Mouse (Mus musculus) lung, postnatal 25 days (tissue): ENCODE data around the gene Mga.

Experiments
- DNase-seq: peaks from one replicate; pipeline ENCODE4 v3.0.0; 2022; ENCODE audit warnings: low spot score

Gene Mga

GRCm38 (mm10) chr2:119897090-119897732 is at the start of gene Mga:
TSS of gene Mga (plus strand) at chr2:119897228.
- peak; percentile 97 for DNase-seq

DNA sequence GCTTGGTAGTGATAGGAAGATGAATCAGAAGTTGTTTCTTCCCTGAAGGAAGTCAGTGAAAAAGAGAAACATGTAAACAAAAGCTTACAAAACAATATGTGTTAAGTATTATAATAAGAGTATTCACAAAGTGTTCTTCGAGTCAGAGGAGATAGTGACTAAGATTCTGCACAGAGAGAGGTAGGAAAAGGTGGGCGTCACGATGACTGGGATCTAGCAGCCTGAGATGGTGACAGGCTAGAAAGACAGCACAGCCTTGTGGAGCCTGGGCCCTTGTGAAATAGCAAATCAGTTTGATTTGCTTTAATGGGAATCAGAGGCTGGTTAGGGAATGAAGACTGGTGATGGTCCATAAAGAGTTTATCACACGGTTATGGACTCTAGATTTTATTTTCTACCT is 43.2 kb upstream of the Mga start:
- no peak for DNase-seq

DNA sequence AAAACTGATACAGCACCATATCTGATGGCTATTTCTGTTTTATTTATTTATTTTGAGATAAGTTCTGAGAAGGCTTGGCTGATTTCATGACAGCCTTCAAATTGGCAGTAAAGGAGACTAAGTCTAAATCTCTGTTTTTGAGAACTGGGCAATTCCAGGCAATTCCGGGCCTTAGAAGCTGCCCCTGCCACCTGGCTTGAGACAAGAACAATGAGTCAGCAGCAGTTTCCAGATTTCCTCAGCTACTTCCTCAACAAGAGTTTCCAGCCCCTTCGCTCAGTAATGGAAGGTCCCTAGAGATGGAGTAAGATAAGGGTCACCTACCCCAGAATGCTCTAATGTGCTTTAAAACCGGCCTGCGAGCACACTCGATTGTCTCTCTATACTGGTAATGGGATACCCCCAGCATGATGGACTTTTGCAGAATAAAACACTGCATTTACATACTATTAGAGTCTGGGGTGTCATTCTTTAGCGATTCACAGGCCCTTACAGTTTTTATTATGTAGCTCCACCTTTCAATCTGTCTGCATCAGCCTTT is 41.6 kb upstream of the Mga start:
- DNase-seq = no peak

DNA sequence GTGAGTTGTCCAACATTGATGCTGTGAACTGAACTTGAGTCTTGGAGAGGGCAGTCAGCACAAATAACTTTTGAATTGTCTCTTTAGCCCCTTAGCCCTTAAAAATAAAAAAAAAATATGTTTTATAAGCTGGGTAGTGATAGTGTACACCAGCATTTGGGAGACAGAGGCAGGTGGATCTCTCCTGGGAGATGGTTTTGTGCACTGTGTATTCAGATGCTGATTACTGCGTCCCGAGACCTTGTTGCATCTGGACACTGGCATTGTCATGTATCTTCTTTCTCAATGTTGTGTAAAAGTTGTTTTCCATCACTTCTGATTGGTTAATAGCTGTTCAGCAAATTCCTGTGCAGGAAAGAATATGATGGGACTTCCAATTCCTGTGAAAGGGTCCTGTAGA is 39.7 kb upstream of the Mga start:
- DNase-seq = no peak

DNA sequence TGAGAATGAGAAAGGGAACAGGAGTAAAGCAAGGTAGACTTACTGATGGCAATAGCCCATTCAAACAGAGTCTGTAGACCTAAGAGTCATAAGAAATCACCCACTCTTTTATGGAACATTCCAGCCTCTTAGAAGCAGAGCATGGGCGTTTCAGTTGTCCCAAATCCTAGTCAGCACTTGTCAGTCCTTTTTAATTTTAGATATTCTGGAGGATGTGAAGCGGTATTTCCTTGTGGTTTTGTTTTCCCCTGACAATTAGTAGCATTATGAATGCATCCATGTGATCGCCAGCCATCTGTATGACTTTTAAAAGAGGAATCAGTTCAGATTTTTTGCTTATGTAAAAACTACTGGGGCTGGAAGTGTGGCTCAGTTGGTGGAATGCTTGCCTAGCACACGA is 32.5 kb upstream of the Mga start:
- no peak for DNase-seq

DNA sequence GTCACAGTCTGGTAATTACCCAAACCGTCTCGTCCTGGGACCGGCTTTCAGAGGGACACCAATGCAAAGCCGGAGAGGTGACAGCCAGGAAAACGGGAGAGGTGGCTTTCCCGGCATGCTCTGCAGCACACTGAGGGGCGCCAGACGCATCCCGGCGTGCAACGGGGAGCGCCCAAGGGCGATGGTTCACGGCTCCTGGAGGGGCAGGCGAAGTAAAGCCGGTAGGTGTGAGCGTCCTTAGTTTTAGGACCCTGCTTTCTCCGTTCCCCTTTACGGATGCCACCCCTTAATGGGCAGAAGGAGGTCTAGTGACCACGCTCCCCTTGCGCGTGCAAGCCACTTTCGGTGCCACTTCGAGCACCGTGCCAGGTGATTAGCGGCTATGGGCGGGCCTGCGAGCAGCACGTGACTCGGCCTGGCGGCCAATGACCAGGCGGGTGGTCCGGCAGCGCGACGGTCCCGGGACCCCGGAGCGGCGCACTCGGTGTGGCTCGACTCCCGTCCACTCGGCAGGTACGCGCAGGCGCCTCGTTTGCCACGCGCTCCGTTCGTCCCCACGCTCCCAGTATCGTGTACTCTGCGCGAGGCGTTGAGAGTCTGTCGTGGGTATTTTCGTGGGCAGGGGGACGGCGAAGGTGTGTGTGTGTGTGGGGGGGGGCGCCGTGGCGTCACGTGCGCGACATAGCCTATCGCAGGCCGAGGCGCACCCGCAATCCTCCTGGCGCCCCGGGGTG is 24.5 kb upstream of the Mga start:
- peak; percentile 52 for DNase-seq

- peak; percentile 75 for DNase-seq
Observed at GRCm38 (mm10) chr2:119873105-119873464, 23.9 kb upstream of the Mga start.

GRCm38 (mm10) chr2:119875981-119876380 is 21.0 kb upstream of the Mga start:
- no peak for DNase-seq

DNA sequence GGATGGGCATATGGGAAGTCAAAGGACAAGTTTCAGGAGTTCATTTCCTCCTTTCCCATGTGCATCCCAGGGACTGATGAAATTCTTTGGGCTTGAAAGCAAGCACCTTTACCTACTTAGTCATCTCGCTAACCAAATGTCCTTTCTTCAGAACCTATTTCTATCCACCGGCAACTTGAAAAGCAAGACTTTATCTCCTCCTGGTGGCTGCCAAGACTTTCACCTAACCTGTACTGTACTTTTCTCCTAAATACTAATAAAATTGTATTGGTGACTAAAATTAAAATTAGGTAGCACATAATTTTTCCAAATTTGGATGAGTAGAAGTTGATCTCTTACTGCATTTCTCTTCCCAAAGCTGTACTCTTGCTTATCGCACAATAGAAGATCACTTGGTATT is 9.8 kb upstream of the Mga start:
- no peak for DNase-seq

DNA sequence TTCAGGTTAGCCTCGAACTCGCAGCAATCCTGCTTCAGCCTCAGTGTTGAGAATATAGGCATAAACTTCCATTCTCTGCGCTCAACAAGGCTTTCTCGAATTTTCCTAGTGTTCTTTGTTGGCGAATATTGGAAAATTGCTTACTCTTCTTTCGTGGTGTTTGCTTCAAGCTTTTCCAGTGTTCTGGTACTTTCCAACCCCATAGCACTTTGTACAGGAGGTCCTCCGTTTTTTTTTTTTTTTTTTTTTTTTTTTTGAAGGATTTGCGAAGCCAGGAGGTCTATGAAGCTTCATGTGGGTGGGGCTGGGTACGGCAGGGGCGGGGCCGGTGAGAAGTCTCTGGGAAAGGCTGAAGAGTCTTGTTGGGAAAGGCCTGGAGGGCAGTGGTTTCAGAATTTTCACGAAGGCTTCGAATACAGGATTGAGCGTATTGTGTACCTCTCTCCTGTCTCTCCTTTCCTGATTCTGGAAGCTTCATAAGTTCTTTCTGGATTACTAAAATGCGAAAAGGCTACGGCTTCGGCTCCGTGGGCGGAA is 407 bp upstream of the Mga start:
- DNase-seq = no peak

DNA sequence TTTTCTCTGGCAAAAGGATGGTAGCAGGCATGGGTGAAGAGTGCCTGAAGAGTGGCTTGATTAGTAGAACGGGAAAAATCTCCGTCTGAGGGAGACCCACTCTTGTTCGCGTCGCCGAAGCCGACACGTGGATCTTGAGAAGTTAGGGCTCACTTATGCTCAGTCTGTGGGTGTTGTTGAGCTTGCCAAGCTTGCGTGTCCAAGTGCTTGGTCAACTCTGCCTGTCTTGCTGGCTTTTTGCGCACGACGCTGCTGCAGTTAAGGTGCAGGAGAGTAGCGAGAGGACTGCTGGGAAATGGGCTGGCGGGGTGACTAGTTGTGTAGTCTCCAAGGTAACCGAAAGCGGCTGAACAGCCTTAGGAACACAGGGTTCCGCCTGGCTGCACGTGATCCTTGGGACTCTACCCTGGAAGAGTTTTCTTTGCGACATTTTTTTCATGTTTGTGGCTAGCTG is 1.1 kb downstream of the Mga start:
- DNase-seq = peak; percentile 92

- DNase-seq = no peak
Observed at GRCm38 (mm10) chr2:119916007-119916406, 19.0 kb downstream of the Mga start.

GRCm38 (mm10) chr2:119917631-119918369 is 20.8 kb downstream of the Mga start:
- DNase-seq = no peak

- DNase-seq = peak; percentile 69
Observed at GRCm38 (mm10) chr2:119970571-119970970, 73.5 kb downstream of the Mga start.

DNA sequence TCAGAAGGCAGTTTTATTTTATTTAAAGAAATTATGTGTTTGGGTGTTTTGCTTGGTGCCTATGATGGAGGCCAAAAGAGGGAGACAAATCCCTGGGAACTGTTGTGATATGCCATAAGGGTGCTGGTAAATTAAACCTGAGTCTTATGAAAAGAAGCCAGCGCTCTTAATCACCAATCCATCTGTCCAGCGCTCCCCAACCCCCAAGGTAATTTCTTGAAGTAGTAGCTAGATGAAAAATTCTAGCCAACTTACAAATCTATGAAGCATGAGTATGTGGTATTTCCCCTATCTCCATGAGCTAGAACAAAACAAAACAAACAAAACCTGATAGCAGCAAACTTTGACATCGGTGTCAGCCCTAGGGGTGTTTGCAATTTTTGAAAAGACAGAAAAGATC is 74.3 kb downstream of the Mga start:
- no peak for DNase-seq

- DNase-seq = peak; percentile 97
Observed at GRCm38 (mm10) chr2:119971837-119972536, 75.0 kb downstream of the Mga start.

DNA sequence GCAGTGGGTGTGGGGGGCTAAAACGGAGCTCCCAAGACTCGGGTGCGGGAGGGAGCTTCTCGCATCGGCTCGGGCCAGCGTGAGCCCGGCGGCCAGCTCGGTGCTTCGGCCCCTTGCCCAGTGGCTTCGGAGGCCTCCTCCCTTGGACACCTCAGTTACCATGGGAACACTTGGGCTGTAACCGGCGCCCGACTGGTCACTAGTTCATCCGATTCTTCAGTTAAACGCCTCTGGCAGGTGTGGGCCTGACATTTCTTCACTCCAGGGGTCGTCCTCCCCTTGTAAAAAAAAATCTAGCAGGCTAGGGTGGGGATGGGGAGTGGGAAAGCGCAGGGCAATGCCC is 75.5 kb downstream of the Mga start, which contains the start of gene Mapkbp1:
Mapkbp1 (plus strand) TSS at position 163 of the 343 bp plus-strand sequence.
- no peak for DNase-seq

DNA sequence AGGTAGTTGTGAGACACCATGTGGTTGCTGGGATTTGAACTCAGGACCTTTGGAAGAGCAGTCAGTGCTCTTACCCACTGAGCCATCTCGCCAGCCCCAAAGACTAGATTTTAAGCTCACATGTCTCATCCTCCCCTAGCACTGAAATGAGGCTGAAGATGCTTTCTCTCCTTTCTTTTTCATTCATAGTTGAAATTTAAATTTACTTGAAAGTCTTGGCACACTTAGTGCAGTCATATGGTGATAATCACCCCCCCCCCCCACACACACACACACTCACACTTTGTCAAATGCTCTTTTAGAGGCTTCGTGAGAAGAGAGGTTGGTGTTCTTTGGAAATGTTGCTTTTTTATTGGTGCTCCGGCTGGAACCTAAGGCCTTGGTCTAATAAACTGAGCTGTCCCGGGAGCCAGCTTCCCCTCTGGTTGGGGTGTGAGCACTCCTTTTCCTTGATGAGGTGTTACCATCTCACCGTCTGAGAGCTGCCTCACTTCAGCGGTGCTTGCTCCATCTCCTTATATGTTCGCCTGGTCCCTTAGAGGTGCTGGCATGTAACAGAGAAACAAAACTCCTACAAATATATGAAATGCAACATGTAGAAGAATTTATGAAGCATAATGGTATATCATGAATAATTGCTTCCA is 83.4 kb downstream of the Mga start:
- no peak for DNase-seq

- DNase-seq = no peak
Observed at GRCm38 (mm10) chr2:119981631-119982030, 84.6 kb downstream of the Mga start.

DNA sequence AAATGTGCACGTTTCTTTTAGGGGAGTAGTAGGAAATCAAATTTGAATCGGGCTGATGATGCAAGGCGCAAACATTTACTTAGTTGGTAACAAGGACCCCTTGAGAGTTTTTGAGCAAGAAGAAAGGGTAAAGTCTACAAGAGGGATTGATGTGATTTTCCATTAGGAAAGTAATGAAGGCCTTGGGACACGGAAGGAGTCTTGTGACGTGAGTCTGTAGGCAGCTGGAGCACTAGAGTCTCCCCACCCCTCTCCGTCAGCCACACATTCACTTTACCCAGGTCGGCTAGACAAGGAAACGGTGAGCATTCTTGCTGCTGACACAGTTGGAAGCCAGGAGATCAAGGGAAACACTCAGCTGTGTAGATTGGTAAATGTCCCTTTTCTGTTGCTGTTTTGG is 88.8 kb downstream of the Mga start:
- DNase-seq = peak; percentile 81

GRCm38 (mm10) chr2:119986369-119986768 is 89.3 kb downstream of the Mga start:
- no peak for DNase-seq
